Mouse (Mus musculus): ENCODE measurements at regions not wholly inside any gene's neighbourhood (a gene's known extent, or its start where the extent isn't known, plus 50 kb on each side); places are given as distances from the start of the nearest gene placed in this dataset.

GRCm38 (mm10) chr3:137552472-137553336, 68.7 kb upstream of the Ddit4l start:
- Histone ChIP-seq H3K4me3 (replicated peaks; ENCODE audit: low read length) (no peak overlapping the region), H3K27ac (no peak overlapping the region), H3K9ac (no peak overlapping the region), H3K4me2 (replicated peaks) (no peak overlapping the region), H3K27me3 (ENCODE audit: control insufficient read depth, insufficient read depth, low read length) (0 out of 2 replicates have a peak, but pooled peaks cover 13% of the 10 kb centered on the region), H3K9me3 (ENCODE audit: control insufficient read depth, low read length) (no peaks in the 10 kb centered on the region), H3K4me1 (replicated peaks; ENCODE audit: control insufficient read depth, insufficient read depth, low read length) (peaks cover 5% of the 10 kb centered on the region; the same call in 1 of the 2 replicates), H3K36me3 (replicated peaks; ENCODE audit: control insufficient read depth, insufficient read depth) (no peaks in the 10 kb centered on the region)
- DNase-seq (ENCODE audit: low spot score) (no peak), ATAC-seq (ENCODE audit: low FRiP score) (no peak)
- WGBS = 81% methylated on average over 12 of the region's 12 CpGs

GRCm38 (mm10) chr3:137560851-137561449, 60.5 kb upstream of the Ddit4l start:
- no peak for ATAC-seq (ENCODE audit: low FRiP score)
- no peak overlapping the region for H3K9ac ChIP-seq
- DNase-seq (ENCODE audit: low spot score) = peak; percentile 28
- WGBS = 61% methylated on average over 6 of the region's 6 CpGs
- no peaks in the 10 kb centered on the region for H3K9me3 ChIP-seq (ENCODE audit: control insufficient read depth, low read length)
- H3K27ac ChIP-seq = no peak overlapping the region
- H3K4me2 ChIP-seq (replicated peaks) = no peak overlapping the region
- no peak overlapping the region for H3K4me3 ChIP-seq (replicated peaks; ENCODE audit: low read length)
- H3K36me3 ChIP-seq (replicated peaks; ENCODE audit: control insufficient read depth, insufficient read depth) = no peaks in the 10 kb centered on the region
- H3K4me1 ChIP-seq (replicated peaks; ENCODE audit: control insufficient read depth, insufficient read depth, low read length) = no peaks in the 10 kb centered on the region
- H3K27me3 ChIP-seq (ENCODE audit: control insufficient read depth, insufficient read depth, low read length) = no peaks in the 10 kb centered on the region

- Histone ChIP-seq H3K27ac (no peak overlapping the region), H3K4me2 (replicated peaks) (no peak overlapping the region), H3K9ac (no peak overlapping the region), H3K36me3 (replicated peaks; ENCODE audit: control insufficient read depth, insufficient read depth) (no peaks in the 10 kb centered on the region), H3K4me3 (replicated peaks; ENCODE audit: low read length) (no peak overlapping the region), H3K4me1 (replicated peaks; ENCODE audit: control insufficient read depth, insufficient read depth, low read length) (no peaks in the 10 kb centered on the region), H3K27me3 (ENCODE audit: control insufficient read depth, insufficient read depth, low read length) (no peaks in the 10 kb centered on the region), H3K9me3 (ENCODE audit: control insufficient read depth, low read length) (no peaks in the 10 kb centered on the region)
- WGBS = 69% methylated on average over 2 of the region's 2 CpGs
- no peak for ATAC-seq (ENCODE audit: low FRiP score)
- DNase-seq (ENCODE audit: low spot score) = no peak
Measured at GRCm38 (mm10) chr3:137561986-137562385, 59.4 kb upstream of the Ddit4l start.

- WGBS = 82% methylated on average over 6 of the region's 6 CpGs
- H3K4me3 ChIP-seq (replicated peaks; ENCODE audit: low read length) = no peak overlapping the region
- H3K36me3 ChIP-seq (replicated peaks; ENCODE audit: control insufficient read depth, insufficient read depth) = no peaks in the 10 kb centered on the region
- no peaks in the 10 kb centered on the region for H3K27me3 ChIP-seq (ENCODE audit: control insufficient read depth, insufficient read depth, low read length)
- ATAC-seq (ENCODE audit: low FRiP score) (no peak), DNase-seq (ENCODE audit: low spot score) (no peak)
- no peaks in the 10 kb centered on the region for H3K4me1 ChIP-seq (replicated peaks; ENCODE audit: control insufficient read depth, insufficient read depth, low read length)
- H3K4me2 ChIP-seq (replicated peaks) = no peak overlapping the region
- no peak overlapping the region for H3K9ac ChIP-seq
- no peak overlapping the region for H3K27ac ChIP-seq
- no peaks in the 10 kb centered on the region for H3K9me3 ChIP-seq (ENCODE audit: control insufficient read depth, low read length)
Measured at GRCm38 (mm10) chr3:137563541-137564080, 57.8 kb upstream of the Ddit4l start.

DNA sequence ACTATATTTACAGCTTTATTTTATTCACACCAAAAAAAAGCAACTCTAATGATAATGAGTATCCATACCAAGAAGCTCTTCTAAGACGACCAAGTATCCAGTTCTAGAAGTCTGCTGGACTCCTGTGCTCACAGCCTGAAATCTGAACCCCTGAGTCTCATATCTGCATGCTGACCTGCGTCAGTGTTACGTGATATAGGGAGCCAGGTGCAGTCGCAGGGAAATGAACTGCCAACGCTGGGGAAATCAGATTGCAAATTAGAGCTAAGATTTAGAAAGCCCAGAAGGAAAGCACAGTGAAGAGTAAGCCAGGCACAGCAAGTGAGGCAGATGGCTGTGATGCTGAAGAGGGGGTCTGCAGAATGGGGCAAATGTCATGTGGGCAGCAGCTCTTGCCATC, 57.1 kb upstream of the Ddit4l start:
- Histone ChIP-seq H3K27ac (no peak overlapping the region), H3K4me3 (replicated peaks; ENCODE audit: low read length) (no peak overlapping the region), H3K4me2 (replicated peaks) (no peak overlapping the region), H3K27me3 (ENCODE audit: control insufficient read depth, insufficient read depth, low read length) (no peaks in the 10 kb centered on the region), H3K9ac (no peak overlapping the region), H3K4me1 (replicated peaks; ENCODE audit: control insufficient read depth, insufficient read depth, low read length) (no peaks in the 10 kb centered on the region), H3K36me3 (replicated peaks; ENCODE audit: control insufficient read depth, insufficient read depth) (no peaks in the 10 kb centered on the region), H3K9me3 (ENCODE audit: control insufficient read depth, low read length) (no peaks in the 10 kb centered on the region)
- ATAC-seq (ENCODE audit: low FRiP score) (no peak), DNase-seq (ENCODE audit: low spot score) (no peak)
- 66% methylated on average over 5 of the region's 5 CpGs for WGBS

DNA sequence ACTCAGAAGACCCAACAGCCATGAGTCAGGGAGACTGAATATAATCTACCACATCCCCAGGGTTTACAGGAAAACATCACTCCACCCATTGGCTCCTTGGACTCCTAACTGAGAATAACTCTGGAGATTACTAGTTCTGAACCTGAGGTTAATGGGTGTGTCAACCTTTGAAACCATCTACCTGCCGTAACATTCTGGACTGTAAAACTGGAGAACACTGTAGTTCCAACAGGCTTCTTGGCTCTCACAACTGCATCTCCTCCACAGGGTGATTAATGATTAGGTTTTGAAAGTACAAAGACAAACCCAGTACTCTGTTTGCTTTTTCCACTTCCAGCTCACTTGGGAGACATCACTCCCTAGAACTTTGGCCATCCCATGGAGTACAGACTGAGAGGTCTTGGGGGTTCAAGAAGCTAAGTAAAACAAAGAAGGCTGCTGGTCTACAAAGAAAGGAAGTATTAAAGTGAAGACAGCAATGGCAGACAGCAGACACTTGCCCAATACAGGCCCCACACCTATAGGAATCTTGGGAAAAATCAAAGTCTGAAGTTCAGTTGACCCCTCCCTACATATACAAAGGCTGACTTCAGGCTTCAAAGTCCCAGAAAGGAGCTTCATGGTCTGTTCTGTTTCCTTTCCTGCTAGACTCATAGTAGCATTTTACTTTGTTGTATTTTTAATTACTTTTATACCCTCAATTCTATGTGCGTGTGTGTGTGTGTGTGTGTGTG, 52.7 kb upstream of the Ddit4l start:
- Histone ChIP-seq H3K9me3 (ENCODE audit: control insufficient read depth, low read length) (no peaks in the 10 kb centered on the region), H3K9ac (no peak overlapping the region), H3K27me3 (ENCODE audit: control insufficient read depth, insufficient read depth, low read length) (no peaks in the 10 kb centered on the region), H3K4me2 (replicated peaks) (no peak overlapping the region), H3K27ac (no peak overlapping the region), H3K4me3 (replicated peaks; ENCODE audit: low read length) (no peak overlapping the region), H3K36me3 (replicated peaks; ENCODE audit: control insufficient read depth, insufficient read depth) (no peaks in the 10 kb centered on the region), H3K4me1 (replicated peaks; ENCODE audit: control insufficient read depth, insufficient read depth, low read length) (no peaks in the 10 kb centered on the region)
- ATAC-seq (ENCODE audit: low FRiP score) = no peak
- 89% methylated on average over 2 of the region's 2 CpGs for WGBS
- no peak for DNase-seq (ENCODE audit: low spot score)

Data from hindbrain, embryonic 14.5 days (tissue).